Mouse (Mus musculus): ENCODE data around the gene Zfp691. TPM values are rescaled to one million over a fixed set of nuclear protein-coding genes. Genes with fewer than 3 reads are reported as not detected.

The Zfp691 gene
- total and polyA plus RNA-seq, 3 experiments, result 6.7 to 9.9 TPM; not detected in 1

DNA sequence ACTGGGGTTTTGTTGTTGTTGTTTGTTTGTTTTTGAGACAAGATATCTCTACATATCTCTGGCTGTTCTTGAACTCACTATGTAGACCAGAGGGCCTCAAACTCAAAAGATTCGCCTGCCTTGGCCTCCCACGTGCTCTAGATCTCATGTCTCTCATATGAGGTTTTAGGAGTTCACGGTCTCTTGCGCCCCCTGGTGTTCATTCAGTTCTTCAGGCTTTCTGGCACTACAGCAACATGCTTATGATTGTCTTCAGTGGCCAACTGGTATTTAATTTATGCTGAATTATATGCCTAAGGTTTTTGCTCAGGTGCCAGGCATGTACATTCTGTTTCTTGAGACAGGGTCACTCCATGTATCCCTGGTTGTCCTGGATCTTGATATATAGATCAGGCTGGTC is 6.3 kb downstream of the Zfp691 start:
- Histone ChIP-seq H3K9me3 (replicated peaks; ENCODE audit: insufficient read depth, low read length) (no peaks in the 10 kb centered on the region), H3K4me1 (ENCODE audit: control insufficient read depth in 1 of 2, insufficient read depth in 2 of 2, low read length in 2 of 2) (peaks cover 3 to 16% of the 10 kb centered on the region in 2 experiments; a peak in 3 of 4 replicates), H3K9ac (ENCODE audit: control insufficient read depth, low read depth, low read length, poor library complexity, severe bottlenecking) (no peak overlapping the region), H3K79me2 (ENCODE audit: control insufficient read depth, insufficient read depth, low read length, poor library complexity) (no peaks in the 10 kb centered on the region), H3K4me3 (ENCODE audit: control insufficient read depth in 1 of 2, insufficient read depth in 1 of 2, low read depth in 2 of 2, low read length in 2 of 2) (no peak overlapping the region), H3K27me3 (ENCODE audit: control insufficient read depth in 1 of 2, insufficient read depth in 2 of 2, low read length in 2 of 2) (no peaks in the 10 kb centered on the region), H3K27ac (ENCODE audit: control insufficient read depth, low read depth, low read length) (no peak overlapping the region), H3K36me3 (ENCODE audit: control insufficient read depth in 1 of 2, insufficient read depth in 2 of 2, low read length in 2 of 2) (peaks cover 0 to 15% of the 10 kb centered on the region in 2 experiments; a peak in 2 of 4 replicates)
- TF ChIP-seq TAL1 (IDR thresholded peaks at IDR 0.05; ENCODE audit: low read length) (no peak), SMC3 (IDR thresholded peaks at IDR 0.05; ENCODE audit: low read depth, low read length) (peak; percentile 94), USF1 (IDR thresholded peaks at IDR 0.05; ENCODE audit: low read depth, low read length) (peak; percentile 75), RAD21 (IDR thresholded peaks at IDR 0.05; ENCODE audit: low read depth, low read length) (peak; percentile 91), GABPA (IDR thresholded peaks at IDR 0.05; ENCODE audit: low read depth, low read length) (no peak), ELF1 (IDR thresholded peaks at IDR 0.05; ENCODE audit: low read depth, low read length) (no peak), ZMIZ1 (IDR thresholded peaks at IDR 0.05; ENCODE audit: low read depth, low read length) (no peak), ZNF384 (IDR thresholded peaks at IDR 0.05; ENCODE audit: low read depth, low read length) (no peak), MYC (IDR thresholded peaks at IDR 0.05; ENCODE audit: low read depth, low read length) (peak; percentile 98), GATA1 (IDR thresholded peaks at IDR 0.05; ENCODE audit: low read depth, low read length) (no peak), MXI1 (IDR thresholded peaks at IDR 0.05; ENCODE audit: low read depth, low read length) (peak; percentile 90), ZC3H11A (IDR thresholded peaks at IDR 0.05; ENCODE audit: low read depth, low read length) (peak; percentile 90), MAX (IDR thresholded peaks at IDR 0.05; ENCODE audit: low read length) (peak; percentile 98), CHD1 (IDR thresholded peaks at IDR 0.05; ENCODE audit: low read depth, low read length) (no peak), SIN3A (IDR thresholded peaks at IDR 0.05; ENCODE audit: low read length) (peak; percentile 71; the same call in 1 of the 2 replicates), CTCF (IDR thresholded peaks at IDR 0.05 in 2 of 3, conservative IDR thresholded peaks at IDR 0.05 in 1 of 3; ENCODE audit: control insufficient read depth in 1 of 3, insufficient read depth in 1 of 3, low read depth in 2 of 3, low read length in 3 of 3, poor library complexity in 1 of 3, severe bottlenecking in 1 of 3) (peak; percentile 66 to 92 (median 80)), JUND (IDR thresholded peaks at IDR 0.05; ENCODE audit: low read depth, low read length) (no peak), ETS1 (IDR thresholded peaks at IDR 0.05; ENCODE audit: low read depth, low read length) (no peak)
- DNase-seq (ENCODE audit: low read depth, low spot score), result peak; percentile 94

DNA sequence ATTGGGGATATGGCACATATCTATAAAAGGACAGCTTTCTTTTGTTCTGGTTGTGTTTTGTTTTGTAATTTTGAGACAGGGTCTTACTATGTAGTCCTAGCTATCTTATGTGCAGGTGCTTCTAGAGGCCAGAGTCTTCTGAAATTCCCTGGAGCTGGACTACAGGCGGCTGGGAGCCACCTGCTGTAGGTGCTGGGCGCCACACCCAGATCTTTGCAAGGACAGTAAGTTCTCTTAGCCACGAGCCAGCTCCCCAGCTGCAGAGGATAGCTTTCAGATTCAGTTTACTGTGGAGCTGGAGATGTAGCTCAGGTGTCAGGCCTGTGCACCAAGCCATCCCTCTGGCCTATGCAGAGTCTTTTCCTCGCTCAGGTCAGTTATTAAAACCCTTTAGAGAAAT is 6.9 kb downstream of the Zfp691 start:
- Histone ChIP-seq H3K9ac (ENCODE audit: control insufficient read depth, low read depth, low read length, poor library complexity, severe bottlenecking) (no peak overlapping the region), H3K4me3 (ENCODE audit: control insufficient read depth in 1 of 2, insufficient read depth in 1 of 2, low read depth in 2 of 2, low read length in 2 of 2) (no peak overlapping the region), H3K27me3 (ENCODE audit: control insufficient read depth in 1 of 2, insufficient read depth in 2 of 2, low read length in 2 of 2) (no peaks in the 10 kb centered on the region), H3K4me1 (ENCODE audit: control insufficient read depth in 1 of 2, insufficient read depth in 2 of 2, low read length in 2 of 2) (peaks cover 3 to 13% of the 10 kb centered on the region in 2 experiments; a peak in 3 of 4 replicates), H3K79me2 (ENCODE audit: control insufficient read depth, insufficient read depth, low read length, poor library complexity) (no peaks in the 10 kb centered on the region), H3K27ac (ENCODE audit: control insufficient read depth, low read depth, low read length) (no peak overlapping the region), H3K36me3 (ENCODE audit: control insufficient read depth in 1 of 2, insufficient read depth in 2 of 2, low read length in 2 of 2) (peaks cover 0 to 15% of the 10 kb centered on the region in 2 experiments; a peak in 2 of 4 replicates), H3K9me3 (replicated peaks; ENCODE audit: insufficient read depth, low read length) (no peaks in the 10 kb centered on the region)
- DNase-seq (ENCODE audit: low read depth, low spot score), result no peak
- TF ChIP-seq JUND (IDR thresholded peaks at IDR 0.05; ENCODE audit: low read depth, low read length) (no peak), RAD21 (IDR thresholded peaks at IDR 0.05; ENCODE audit: low read depth, low read length) (no peak), ZMIZ1 (IDR thresholded peaks at IDR 0.05; ENCODE audit: low read depth, low read length) (no peak), MAFK (IDR thresholded peaks at IDR 0.05; ENCODE audit: borderline replicate concordance, low read depth, low read length) (no peak)
